Mouse (Mus musculus): ENCODE results near the gene Rpgrip1l. TPM values are rescaled to one million over a fixed set of nuclear protein-coding genes. Genes with fewer than 3 reads are reported as not detected.

Gene Rpgrip1l
- polyA plus RNA-seq, 1 experiment from 2014 or later = 5.5 TPM

DNA sequence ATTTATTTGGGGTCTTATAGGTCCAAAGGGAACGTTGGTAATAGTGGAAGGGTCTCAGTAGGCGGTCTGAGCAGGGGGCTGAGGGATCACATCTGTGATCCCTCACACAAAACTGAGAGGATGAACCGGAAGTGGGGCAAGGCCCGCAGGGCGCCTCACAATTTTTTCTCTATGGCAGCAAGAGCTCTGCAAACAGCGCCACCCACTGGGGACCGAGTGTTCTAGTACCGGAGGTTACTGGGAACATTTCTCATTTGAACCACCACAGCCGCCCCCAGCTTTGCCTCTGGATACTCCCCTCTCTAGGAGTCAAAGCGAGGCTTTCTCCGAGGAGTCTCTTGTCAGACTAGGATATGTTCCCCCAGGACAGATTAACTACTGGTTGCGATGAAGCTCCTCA lies 116.4 kb downstream of the Rpgrip1l start:
- no peak for DNase-seq (ENCODE audit: low spot score)

DNA sequence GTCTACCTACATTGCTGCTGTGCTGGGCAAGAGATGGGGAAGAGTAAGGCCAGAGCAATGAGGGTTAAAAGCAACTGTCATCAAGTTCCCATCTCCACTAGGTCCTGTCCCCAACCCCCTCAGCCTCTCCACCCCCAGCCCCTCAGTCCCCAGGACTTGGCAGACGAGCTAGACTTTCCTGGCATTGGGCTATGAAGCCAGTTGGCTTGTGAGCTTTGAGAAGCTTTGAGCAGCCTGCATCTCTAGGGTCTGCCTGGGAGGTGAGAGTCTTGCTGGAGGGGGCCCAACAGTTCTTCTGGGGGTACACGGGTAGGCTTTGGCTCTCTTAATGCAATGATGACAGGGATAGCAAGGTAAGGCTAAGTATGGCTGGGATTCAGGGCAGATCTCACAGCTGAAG lies 119.0 kb downstream of the Rpgrip1l start:
- no peak overlapping the region for H3K4me3 ChIP-seq (ENCODE audit: low read depth, low read length)
- H3K27ac ChIP-seq (replicated peaks) = no peak overlapping the region
- no peaks in the 10 kb centered on the region for H3K9me3 ChIP-seq (ENCODE audit: control insufficient read depth, low read length)
- no peaks in the 10 kb centered on the region for H3K27me3 ChIP-seq (ENCODE audit: control insufficient read depth, insufficient read depth, low read length)
- H3K4me1 ChIP-seq (replicated peaks; ENCODE audit: control insufficient read depth, insufficient read depth) = no peaks in the 10 kb centered on the region
- H3K36me3 ChIP-seq (ENCODE audit: control insufficient read depth, insufficient read depth, low read length) = no peaks in the 10 kb centered on the region
- WGBS = 88% methylated on average over 2 of the region's 2 CpGs
- no peak for TF ChIP-seq CTCF (IDR thresholded peaks at IDR 0.05; ENCODE audit: low read depth)
- no peak overlapping the region for H3K9ac ChIP-seq (ENCODE audit: low read length)
- DNase-seq (ENCODE audit: low spot score) (no peak), ATAC-seq (ENCODE audit: low FRiP score, low TSS enrichment) (no peak)
- no peak overlapping the region for H3K4me2 ChIP-seq (replicated peaks; ENCODE audit: low read depth)

More for the DNA sequence above, 116.4 kb downstream of the Rpgrip1l start:
- TF ChIP-seq EP300 (optimal IDR thresholded peaks at IDR 0.05) = no peak
- TF ChIP-seq CTCF (IDR thresholded peaks at IDR 0.05; ENCODE audit: low read depth) = 0 out of 2 replicates have a peak, but pooled peaks have one; percentile 20
- Histone ChIP-seq H3K4me2 (replicated peaks; ENCODE audit: low read depth) (no peak overlapping the region), H3K4me3 (ENCODE audit: low read depth, low read length) (no peak overlapping the region), H3K36me3 (ENCODE audit: control insufficient read depth, insufficient read depth, low read length) (no peaks in the 10 kb centered on the region), H3K9ac (ENCODE audit: low read length) (no peak overlapping the region), H3K9me3 (ENCODE audit: control insufficient read depth, low read length) (no peaks in the 10 kb centered on the region), H3K4me1 (replicated peaks; ENCODE audit: control insufficient read depth, insufficient read depth) (no peaks in the 10 kb centered on the region), H3K27ac (replicated peaks) (no peak overlapping the region), H3K27me3 (ENCODE audit: control insufficient read depth, insufficient read depth, low read length) (no peaks in the 10 kb centered on the region)
- ATAC-seq (ENCODE audit: low FRiP score, low TSS enrichment) = no peak
- 76% methylated on average over 12 of the region's 12 CpGs for WGBS

GRCm38 (mm10) chr8:91192941-91193340 lies 120.1 kb downstream of the Rpgrip1l start:
- H3K4me1 ChIP-seq (replicated peaks; ENCODE audit: control insufficient read depth, insufficient read depth) = no peaks in the 10 kb centered on the region
- no peaks in the 10 kb centered on the region for H3K9me3 ChIP-seq (ENCODE audit: control insufficient read depth, low read length)
- ATAC-seq (ENCODE audit: low FRiP score, low TSS enrichment) (no peak), DNase-seq (ENCODE audit: low spot score) (no peak)
- H3K27me3 ChIP-seq (ENCODE audit: control insufficient read depth, insufficient read depth, low read length) = no peaks in the 10 kb centered on the region
- no peak overlapping the region for H3K9ac ChIP-seq (ENCODE audit: low read length)
- no peak overlapping the region for H3K4me3 ChIP-seq (ENCODE audit: low read depth, low read length)
- no peaks in the 10 kb centered on the region for H3K36me3 ChIP-seq (ENCODE audit: control insufficient read depth, insufficient read depth, low read length)
- no peak overlapping the region for H3K4me2 ChIP-seq (replicated peaks; ENCODE audit: low read depth)
- 73% methylated on average over 5 of the region's 5 CpGs for WGBS
- H3K27ac ChIP-seq (replicated peaks) = no peak overlapping the region
- TF ChIP-seq EP300 (optimal IDR thresholded peaks at IDR 0.05) (no peak), CTCF (IDR thresholded peaks at IDR 0.05; ENCODE audit: low read depth) (no peak)

- peak overlapping the region; percentile 38 for H3K4me2 ChIP-seq (replicated peaks; ENCODE audit: low read depth)
- H3K27ac ChIP-seq (replicated peaks) = no peak overlapping the region
- H3K9ac ChIP-seq (ENCODE audit: low read length) = no peak overlapping the region; the same call in 1 of the 2 replicates
- H3K4me1 ChIP-seq (replicated peaks; ENCODE audit: control insufficient read depth, insufficient read depth) = no peaks in the 10 kb centered on the region
- ATAC-seq (ENCODE audit: low FRiP score, low TSS enrichment) (peak; percentile 92), DNase-seq (ENCODE audit: low spot score) (peak; percentile 77)
- TF ChIP-seq EP300 (optimal IDR thresholded peaks at IDR 0.05) (no peak), CTCF (IDR thresholded peaks at IDR 0.05; ENCODE audit: low read depth) (peak; percentile 95)
- 6% methylated on average over 17 of the region's 17 CpGs for WGBS
- H3K36me3 ChIP-seq (ENCODE audit: control insufficient read depth, insufficient read depth, low read length) = no peaks in the 10 kb centered on the region
- H3K27me3 ChIP-seq (ENCODE audit: control insufficient read depth, insufficient read depth, low read length) = no peaks in the 10 kb centered on the region
- no peak overlapping the region for H3K4me3 ChIP-seq (ENCODE audit: low read depth, low read length)
- H3K9me3 ChIP-seq (ENCODE audit: control insufficient read depth, low read length) = no peaks in the 10 kb centered on the region
Observed at GRCm38 (mm10) chr8:91190816-91191340, 122.2 kb downstream of the Rpgrip1l start.

DNA sequence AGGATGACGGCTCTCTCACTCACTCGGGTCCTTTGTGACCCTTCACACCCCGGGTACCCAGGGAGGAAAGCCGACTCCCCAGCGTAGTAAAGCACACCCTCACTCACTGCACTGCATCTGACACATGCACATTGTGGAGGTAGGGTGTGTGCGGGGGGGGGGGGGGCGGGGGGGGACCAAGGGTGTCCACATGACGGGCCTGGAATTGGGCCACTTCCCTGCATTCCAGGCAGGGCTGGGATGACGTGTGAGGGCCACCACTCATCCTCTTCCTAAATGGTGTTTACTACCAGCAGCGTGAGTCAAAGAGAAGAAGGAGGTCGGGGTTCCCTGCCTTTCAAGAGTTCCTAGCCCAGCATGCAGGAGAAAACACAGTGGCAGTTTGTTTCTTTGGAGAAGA lies 124.9 kb downstream of the Rpgrip1l start:
- H3K27ac ChIP-seq (replicated peaks) = no peak overlapping the region
- 61% methylated on average over 11 of the region's 11 CpGs for WGBS
- no peaks in the 10 kb centered on the region for H3K9me3 ChIP-seq (ENCODE audit: control insufficient read depth, low read length)
- no peak overlapping the region for H3K4me2 ChIP-seq (replicated peaks; ENCODE audit: low read depth)
- ATAC-seq (ENCODE audit: low FRiP score, low TSS enrichment) (no peak), DNase-seq (ENCODE audit: low spot score) (no peak)
- TF ChIP-seq CTCF (IDR thresholded peaks at IDR 0.05; ENCODE audit: low read depth) (no peak), EP300 (optimal IDR thresholded peaks at IDR 0.05) (no peak)
- no peaks in the 10 kb centered on the region for H3K36me3 ChIP-seq (ENCODE audit: control insufficient read depth, insufficient read depth, low read length)
- no peak overlapping the region for H3K9ac ChIP-seq (ENCODE audit: low read length)
- no peak overlapping the region for H3K4me3 ChIP-seq (ENCODE audit: low read depth, low read length)
- no peaks in the 10 kb centered on the region for H3K27me3 ChIP-seq (ENCODE audit: control insufficient read depth, insufficient read depth, low read length)
- no peaks in the 10 kb centered on the region for H3K4me1 ChIP-seq (replicated peaks; ENCODE audit: control insufficient read depth, insufficient read depth)

DNA sequence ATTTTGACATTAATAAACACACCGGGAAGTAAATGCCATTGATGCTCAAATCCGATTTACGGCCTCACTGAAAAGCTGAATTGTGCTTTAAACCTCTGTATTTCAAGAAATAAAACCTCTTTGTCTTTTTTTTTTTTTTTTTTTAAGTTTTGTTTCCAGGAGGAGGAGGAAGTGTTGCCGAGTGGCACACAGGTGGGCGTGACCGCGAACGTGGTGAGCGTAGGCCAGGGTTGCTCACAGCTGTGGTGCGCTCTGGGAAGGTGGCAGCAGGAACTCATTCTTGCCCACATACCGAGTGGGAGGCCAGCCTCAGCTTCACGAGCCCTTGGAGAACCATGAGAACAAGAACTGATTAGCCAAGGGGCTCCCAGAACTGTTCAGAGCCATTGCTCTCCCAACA lies 126.7 kb downstream of the Rpgrip1l start:
- TF ChIP-seq CTCF (IDR thresholded peaks at IDR 0.05; ENCODE audit: low read depth) (no peak), EP300 (optimal IDR thresholded peaks at IDR 0.05) (no peak)
- Histone ChIP-seq H3K4me3 (ENCODE audit: low read depth, low read length) (no peak overlapping the region), H3K9ac (ENCODE audit: low read length) (no peak overlapping the region), H3K9me3 (ENCODE audit: control insufficient read depth, low read length) (no peaks in the 10 kb centered on the region), H3K36me3 (ENCODE audit: control insufficient read depth, insufficient read depth, low read length) (no peaks in the 10 kb centered on the region), H3K27ac (replicated peaks) (no peak overlapping the region), H3K27me3 (ENCODE audit: control insufficient read depth, insufficient read depth, low read length) (no peaks in the 10 kb centered on the region), H3K4me1 (replicated peaks; ENCODE audit: control insufficient read depth, insufficient read depth) (no peaks in the 10 kb centered on the region), H3K4me2 (replicated peaks; ENCODE audit: low read depth) (no peak overlapping the region)
- no peak for DNase-seq (ENCODE audit: low spot score)
- 66% methylated on average over 12 of the region's 12 CpGs for whole genome bisulfite sequencing
- no peak for ATAC-seq (ENCODE audit: low FRiP score, low TSS enrichment)

Measured in stomach, postnatal 0 days (tissue).